Comparison of ENCODE assay signal across 32 mouse cellular contexts in genomic region chr15:9634471-9634870, GRCm38 (mm10).
DNase-seq lines count a peak whose midpoint lies in the region; ATAC-seq and TF ChIP-seq lines count a peak whose summit lies in the region.
"Had no signal": no experiment of that assay in that cellular context is flagged by ENCODE, and none has a peak within 500 bp of the region (broad histone marks: within the 10 kb centered on the region; RNA-seq: fewer than 3 reads in every experiment).

No protein-coding gene starts in this region.

- H3K27me3 ChIP-seq in hindbrain, embryonic 10.5 days (ENCODE audit: insufficient read depth, poor library complexity, severe bottlenecking): no peaks in the 10 kb centered on the region
- H3K27me3 ChIP-seq in intestine, postnatal 0 days (replicated peaks; ENCODE audit: control insufficient read depth, insufficient read depth, low read length): no peaks in the 10 kb centered on the region
- H3K27me3 ChIP-seq: heart, embryonic 13.5 days; hindbrain, embryonic 15.5 days; kidney, embryonic 15.5 days; limb, embryonic 15.5 days; liver, embryonic 13.5 days; neural tube, embryonic 15.5 days; stomach, embryonic 15.5 days had no signal

- H3K4me1 ChIP-seq in hindbrain, embryonic 10.5 days (replicated peaks): no peaks in the 10 kb centered on the region
- H3K4me1 ChIP-seq in intestine, postnatal 0 days (replicated peaks; ENCODE audit: control insufficient read depth, insufficient read depth, low read length): no peaks in the 10 kb centered on the region
- H3K4me1 ChIP-seq: heart, embryonic 13.5 days; hindbrain, embryonic 15.5 days; kidney, embryonic 15.5 days; limb, embryonic 10.5 days; limb, embryonic 15.5 days; liver, embryonic 13.5 days; neural tube, embryonic 15.5 days; stomach, embryonic 15.5 days had no signal

- ATAC-seq in intestine, postnatal 0 days: no peak
- ATAC-seq: activated CD4-positive, CD25-positive, alpha-beta regulatory T cell, adult 4 months; forebrain, embryonic 14.5 days; inflammation-experienced regulatory T-cells, adult 6 months; lung, postnatal 0 days had no signal

- no peak overlapping the region for H3K4me2 ChIP-seq in intestine, postnatal 0 days (replicated peaks; ENCODE audit: low read depth)
- H3K4me2 ChIP-seq: heart, embryonic 13.5 days; hindbrain, embryonic 15.5 days; kidney, embryonic 15.5 days; limb, embryonic 15.5 days; liver, embryonic 13.5 days; neural tube, embryonic 15.5 days; stomach, embryonic 15.5 days had no signal

- H3K27ac ChIP-seq in layer of hippocampus, adult 2 months: peak overlapping the region; percentile 63
- no peak overlapping the region for H3K27ac ChIP-seq in hindbrain, embryonic 10.5 days
- no peak overlapping the region for H3K27ac ChIP-seq in intestine, postnatal 0 days (ENCODE audit: low read depth, low read length)
- H3K27ac ChIP-seq: gastrocnemius, adult 2 months; heart, adult 2 months; heart, embryonic 13.5 days; hindbrain, embryonic 15.5 days; kidney, embryonic 15.5 days; limb, embryonic 10.5 days; limb, embryonic 15.5 days; liver, embryonic 13.5 days; neural tube, embryonic 15.5 days; stomach, embryonic 15.5 days had no signal

- no peak overlapping the region for H3K9ac ChIP-seq in intestine, postnatal 0 days (ENCODE audit: low read depth, low read length)
- H3K9ac ChIP-seq: heart, embryonic 13.5 days; hindbrain, embryonic 15.5 days; kidney, embryonic 15.5 days; limb, embryonic 15.5 days; liver, embryonic 13.5 days; neural tube, embryonic 15.5 days; stomach, embryonic 15.5 days had no signal

- WGBS in hindbrain, embryonic 10.5 days: 91% methylated on average over 12 of the region's 12 CpGs
- WGBS in intestine, postnatal 0 days: 90% methylated on average over 12 of the region's 12 CpGs

- no peaks in the 10 kb centered on the region for H3K9me3 ChIP-seq in hindbrain, embryonic 10.5 days
- no peaks in the 10 kb centered on the region for H3K9me3 ChIP-seq in intestine, postnatal 0 days (ENCODE audit: control insufficient read depth)
- H3K9me3 ChIP-seq: heart, embryonic 13.5 days; hindbrain, embryonic 15.5 days; kidney, embryonic 15.5 days; limb, embryonic 10.5 days; limb, embryonic 15.5 days; liver, embryonic 13.5 days; neural tube, embryonic 15.5 days; stomach, embryonic 15.5 days had no signal

- no peak for TF ChIP-seq CTCF in layer of hippocampus, adult 2 months (conservative IDR thresholded peaks at IDR 0.05)
- no peak for TF ChIP-seq CTCF in intestine, postnatal 0 days (IDR thresholded peaks at IDR 0.05; ENCODE audit: low read depth)

- peak; percentile 9 to 13 for DNase-seq in right cerebral cortex, adult 2 months (ENCODE audit: low spot score in 2 of 2)
- DNase-seq in right cerebral cortex, postnatal 4 days: no peak
- DNase-seq in layer of hippocampus, adult 2 months (ENCODE audit: low spot score in 2 of 2): peak; percentile 54 to 68
- peak; percentile 5 to 12 for DNase-seq in layer of hippocampus, postnatal 10 days (ENCODE audit: low spot score in 2 of 2)
- DNase-seq in hindbrain, embryonic 10.5 days (ENCODE audit: low spot score): no peak
- no peak for DNase-seq in lung, postnatal 25 days (ENCODE audit: low spot score)
- DNase-seq: adrenal gland, adult 2 months; B cell, adult 2 months; cerebellum, adult 8-10 months; cerebellum, postnatal 36 days; gastrocnemius, adult 2 months; heart, adult 2 months; heart, postnatal 10 days; kidney, adult 18-20 months; kidney, postnatal 25 days; liver, embryonic 13.5 days; lung, adult 18-20 months; midbrain, embryonic 14.5 days; retina, postnatal 1 day; thymus, postnatal 14 days had no signal

- no peaks in the 10 kb centered on the region for H3K36me3 ChIP-seq in hindbrain, embryonic 10.5 days
- H3K36me3 ChIP-seq in intestine, postnatal 0 days (ENCODE audit: control insufficient read depth, insufficient read depth): no peaks in the 10 kb centered on the region
- H3K36me3 ChIP-seq: heart, embryonic 13.5 days; hindbrain, embryonic 15.5 days; kidney, embryonic 15.5 days; limb, embryonic 10.5 days; limb, embryonic 15.5 days; liver, embryonic 13.5 days; neural tube, embryonic 15.5 days; stomach, embryonic 15.5 days had no signal

- peak overlapping the region; percentile 33 for H3K4me3 ChIP-seq in layer of hippocampus, adult 2 months
- H3K4me3 ChIP-seq in hindbrain, embryonic 10.5 days: no peak overlapping the region
- H3K4me3 ChIP-seq in intestine, postnatal 0 days (ENCODE audit: low read depth, low read length): no peak overlapping the region
- H3K4me3 ChIP-seq: gastrocnemius, adult 2 months; heart, adult 2 months; heart, embryonic 13.5 days; hindbrain, embryonic 15.5 days; kidney, embryonic 15.5 days; limb, embryonic 10.5 days; limb, embryonic 15.5 days; liver, embryonic 13.5 days; neural tube, embryonic 15.5 days; stomach, embryonic 15.5 days had no signal

Comparison
In these comparisons a context has a peak if more than half of its experiments do, and no peak if none do; other contexts are left out.
1. DNase-seq: peak in right cerebral cortex, adult 2 months (2 of 2), layer of hippocampus, adult 2 months (2 of 2) and layer of hippocampus, postnatal 10 days (2 of 2); none in right cerebral cortex, postnatal 4 days (single experiment), hindbrain, embryonic 10.5 days (single experiment) and lung, postnatal 25 days (single experiment).